Mouse (Mus musculus): ENCODE results near the gene Tfeb.

Tfeb gene

DNA sequence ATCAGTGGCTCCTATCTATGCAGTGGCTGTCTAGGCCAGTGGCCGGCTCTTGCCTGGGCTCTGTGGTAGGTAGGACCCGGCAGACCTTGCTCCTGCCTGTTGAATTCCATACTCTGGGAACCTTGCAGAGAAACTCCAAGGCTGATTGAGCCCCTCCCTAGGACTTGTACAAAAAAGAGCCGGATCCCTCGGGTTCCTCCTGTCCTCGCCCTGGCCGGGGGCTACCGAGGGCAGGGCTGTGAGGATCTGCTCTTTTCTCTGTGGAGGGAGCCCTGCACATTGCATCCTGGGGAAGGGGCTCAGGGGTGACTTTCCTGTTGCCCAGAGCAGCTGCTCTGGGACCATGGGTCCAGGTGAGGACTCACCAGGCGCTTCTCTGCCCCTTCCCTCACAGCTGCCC, 50.8 kb downstream of the Tfeb start:
- DNase-seq (ENCODE audit: low spot score in 2 of 2), result no peak

DNA sequence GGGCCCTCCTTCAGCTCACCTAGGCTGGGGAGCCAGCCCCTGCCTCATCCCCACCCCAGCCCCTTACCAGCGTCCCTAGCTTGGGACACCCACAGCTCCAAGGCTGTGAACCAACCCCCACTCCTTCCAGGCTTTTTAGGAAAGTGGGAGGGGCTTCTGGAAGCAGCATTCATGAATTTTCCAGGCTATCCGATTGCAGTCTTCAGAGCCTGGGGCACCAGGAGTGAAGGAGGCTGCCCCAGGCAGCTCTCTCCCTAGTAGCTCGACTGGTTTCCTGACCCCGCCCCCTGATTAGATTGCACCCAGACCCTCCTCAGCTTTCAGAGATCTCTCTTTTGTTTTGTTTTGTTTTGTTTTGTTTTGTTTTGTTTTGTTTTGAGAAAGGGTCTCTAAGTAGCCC, 51.5 kb downstream of the Tfeb start:
- DNase-seq (ENCODE audit: low spot score in 2 of 2), result no peak

DNA sequence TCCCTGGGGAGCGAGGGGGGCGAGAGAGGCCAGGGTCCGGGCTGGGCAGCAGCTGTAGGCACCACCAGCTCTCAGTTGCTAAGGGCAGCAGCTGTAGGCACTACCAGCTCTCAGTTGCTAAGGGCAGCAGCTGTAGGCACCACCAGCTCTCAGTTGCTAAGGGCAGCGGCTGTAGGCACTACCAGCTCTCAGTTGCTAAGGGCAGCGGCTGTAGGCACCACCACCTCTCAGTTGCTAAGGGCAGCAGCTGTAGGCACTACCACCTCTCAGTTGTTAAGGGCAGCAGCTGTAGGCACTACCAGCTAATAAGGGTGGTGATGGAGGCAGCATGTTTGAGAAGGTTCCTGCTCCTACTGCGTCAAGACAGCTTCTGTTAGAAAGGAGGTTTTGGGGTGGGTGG, 52.2 kb downstream of the Tfeb start:
- no peak for DNase-seq (ENCODE audit: low spot score in 2 of 2)

DNA sequence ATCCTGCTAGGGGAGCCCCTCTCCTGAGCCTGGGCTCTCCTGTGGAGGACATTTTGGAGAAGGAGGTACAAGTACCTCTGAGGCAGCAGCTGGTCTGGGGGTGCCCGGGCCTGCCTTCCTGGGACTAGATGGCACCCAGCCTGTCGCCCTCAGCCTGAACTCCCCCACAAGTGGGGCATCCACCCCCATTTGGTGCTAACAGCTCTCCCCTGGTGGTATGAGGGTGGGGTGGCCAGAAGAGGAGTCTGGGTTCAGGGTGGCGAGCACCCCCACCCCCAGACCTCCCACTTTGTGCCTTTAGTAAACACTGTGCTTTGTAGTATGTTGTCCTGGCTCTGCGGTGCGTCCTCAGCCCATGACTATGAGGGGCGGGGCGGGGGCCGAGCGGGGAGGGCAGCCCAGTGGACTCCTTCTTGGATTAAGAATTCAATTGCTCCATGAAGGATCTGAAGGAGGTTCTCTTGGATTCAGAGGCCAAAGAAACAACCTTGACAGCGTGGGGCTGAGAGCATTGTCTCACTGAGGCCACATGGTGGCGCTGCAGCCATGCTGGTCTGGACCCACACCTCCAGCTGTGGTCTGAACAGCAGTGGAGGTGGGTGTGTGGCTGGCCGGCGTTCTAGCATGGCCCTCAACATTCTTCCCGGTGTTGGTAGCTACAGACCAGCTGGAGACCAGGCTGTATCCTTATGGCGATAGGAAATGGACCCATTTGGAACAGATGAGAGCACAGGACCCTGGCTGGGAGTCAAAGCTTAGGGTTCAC, 55.5 kb downstream of the Tfeb start:
- peak; percentile 73 to 81 for DNase-seq (ENCODE audit: low spot score in 2 of 2)

DNA sequence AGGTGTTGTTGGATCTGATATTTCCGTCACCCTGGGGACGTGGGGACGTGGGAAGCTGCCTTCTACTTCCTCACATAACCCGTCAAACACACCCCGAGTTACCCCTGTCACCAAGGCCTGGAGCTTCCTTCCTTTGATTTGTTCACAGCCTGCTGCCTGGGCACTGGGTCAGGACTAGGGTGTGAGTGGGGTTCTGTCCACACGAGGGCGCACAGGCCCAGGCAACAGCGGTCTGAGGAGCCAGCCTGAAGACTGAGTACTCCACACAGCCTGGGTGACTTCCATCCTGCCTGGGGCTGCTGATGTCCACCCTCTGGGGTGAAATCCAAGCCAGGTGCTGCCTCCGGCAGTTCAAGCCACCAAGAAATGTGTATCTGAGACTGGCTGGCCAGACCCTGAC, 56.5 kb downstream of the Tfeb start:
- DNase-seq (ENCODE audit: low spot score in 2 of 2), result peak; percentile 72 to 86

DNA sequence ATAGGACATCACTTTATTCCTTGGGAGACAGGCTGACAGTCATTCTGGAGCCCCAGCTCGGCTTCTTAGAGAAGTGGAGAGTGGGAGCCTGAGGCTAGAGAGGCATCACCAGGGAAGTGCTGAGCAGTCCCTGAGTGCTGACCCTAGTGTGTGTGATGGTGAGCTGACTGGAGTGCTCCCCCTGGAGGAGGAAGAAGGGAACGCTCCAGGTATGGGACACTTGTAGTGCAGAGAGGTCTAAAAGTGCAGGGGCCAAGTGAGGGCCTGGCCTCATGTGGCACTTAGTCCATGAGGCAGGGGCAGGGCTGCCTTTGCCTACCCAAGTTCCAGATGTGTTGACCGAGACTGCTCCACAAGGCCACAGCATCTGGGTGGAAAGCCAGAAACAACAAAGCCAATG, 58.6 kb downstream of the Tfeb start:
- DNase-seq (ENCODE audit: low spot score in 2 of 2), result no peak

DNA sequence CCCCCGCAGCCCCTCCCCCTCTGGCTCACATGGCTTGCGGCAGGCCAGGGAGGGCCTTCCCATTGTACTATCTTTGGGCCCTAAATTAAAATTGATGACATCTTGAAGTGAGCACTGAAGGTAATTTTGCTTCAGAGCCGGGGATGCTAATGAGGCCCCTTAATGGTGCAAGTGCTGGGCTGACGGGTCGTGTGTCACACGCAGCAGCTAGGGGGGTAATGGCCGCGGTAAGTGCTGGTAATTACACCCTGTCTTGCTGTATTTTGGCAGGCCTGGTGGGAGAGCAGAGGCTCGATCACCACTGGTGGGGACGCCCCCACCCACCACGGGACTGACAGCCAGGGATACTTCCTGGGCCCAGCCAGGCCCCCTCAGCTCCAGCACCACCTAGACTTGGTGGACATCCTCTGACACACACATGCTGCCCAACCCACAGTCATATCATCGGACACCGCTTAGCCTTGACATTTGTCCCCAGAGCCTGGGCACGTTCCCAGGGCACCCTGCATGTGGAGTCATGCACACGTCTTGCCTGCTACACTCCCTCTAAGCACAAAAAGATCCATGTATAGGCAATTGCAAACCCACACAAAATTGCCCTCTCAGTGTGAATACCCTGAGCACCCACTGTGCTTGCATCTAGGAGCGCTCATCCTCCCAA, 59.5 kb downstream of the Tfeb start:
- no peak for DNase-seq (ENCODE audit: low spot score in 2 of 2)

DNA sequence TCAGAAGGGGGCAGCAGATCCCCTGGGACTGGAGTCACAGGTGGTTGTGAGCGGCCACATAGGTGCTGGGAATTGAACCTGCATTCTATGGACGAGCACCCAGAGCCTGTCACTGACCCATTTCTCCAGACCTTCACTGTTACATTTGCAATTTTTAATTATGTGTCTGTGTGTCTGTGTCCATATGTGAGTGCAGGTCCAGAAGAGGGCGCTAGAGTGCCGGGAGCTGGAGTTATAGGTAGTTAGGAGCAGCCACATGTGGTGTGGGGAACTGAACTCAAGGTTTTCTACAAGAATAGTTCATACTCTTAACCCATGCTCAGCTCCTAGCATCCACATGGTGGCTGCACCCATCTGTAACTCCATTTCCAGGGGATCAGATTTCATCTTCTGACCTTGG, 60.1 kb downstream of the Tfeb start:
- no peak for DNase-seq (ENCODE audit: low spot score in 2 of 2)

DNA sequence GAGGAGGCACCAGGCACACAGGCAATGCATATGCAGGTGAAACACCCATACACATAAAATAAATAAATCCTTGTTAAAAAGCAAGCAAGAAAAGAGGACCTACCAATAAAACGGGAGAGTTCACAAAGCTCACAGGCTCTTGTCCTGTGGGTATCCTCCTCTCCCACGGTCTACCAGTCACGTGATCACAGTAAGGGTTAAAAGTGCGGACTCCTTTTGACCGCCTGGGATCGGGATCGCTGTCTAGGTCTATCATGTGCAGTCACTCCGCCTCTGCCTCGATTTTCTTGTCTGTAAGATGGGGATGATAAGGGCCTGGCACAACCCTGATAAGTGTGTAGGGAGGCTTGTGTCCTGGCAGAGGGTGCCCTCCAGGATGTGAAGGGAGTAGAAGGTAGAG, 60.6 kb downstream of the Tfeb start:
- no peak for DNase-seq (ENCODE audit: low spot score in 2 of 2)

DNA sequence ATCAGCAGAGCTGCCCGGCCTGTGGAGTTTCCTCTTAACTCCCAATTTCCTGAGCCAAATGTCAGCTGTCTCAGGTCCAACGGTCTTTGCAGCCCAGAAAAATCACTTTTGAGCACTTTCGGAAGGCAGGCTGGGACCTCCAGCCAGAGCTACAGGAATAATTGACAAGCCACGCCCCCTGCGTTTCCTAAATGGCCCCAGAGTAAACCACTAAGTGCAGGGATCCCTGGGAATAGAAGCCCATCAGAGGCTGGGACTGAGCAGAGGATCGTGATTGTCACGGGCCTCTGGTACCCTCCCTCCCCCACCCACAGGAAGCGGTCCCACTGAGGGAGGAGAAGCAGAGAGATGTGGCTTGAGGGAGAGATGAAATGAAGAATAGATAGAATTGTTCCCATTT, 66.0 kb downstream of the Tfeb start:
- DNase-seq (ENCODE audit: low spot score in 2 of 2), result no peak

DNA sequence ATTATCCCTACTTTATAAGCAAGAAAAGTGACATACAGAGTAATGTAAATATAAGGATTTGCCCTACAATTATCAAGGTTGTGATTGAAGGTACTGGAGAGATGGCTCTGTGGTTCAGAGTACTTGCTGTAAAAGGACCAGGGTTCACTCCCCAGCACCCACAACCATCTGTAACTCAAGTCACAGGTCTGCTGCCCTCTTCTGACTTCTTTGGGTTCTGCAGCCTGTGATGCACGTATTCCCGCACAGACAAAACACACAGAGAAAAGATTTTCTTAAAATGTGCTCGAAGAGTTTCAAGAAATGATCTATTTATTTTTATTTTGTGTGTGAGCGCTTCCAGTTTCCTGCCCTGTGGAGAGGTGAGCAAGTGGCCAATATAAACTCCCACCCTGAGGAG, 66.8 kb downstream of the Tfeb start:
- no peak for DNase-seq (ENCODE audit: low spot score in 2 of 2)

DNA sequence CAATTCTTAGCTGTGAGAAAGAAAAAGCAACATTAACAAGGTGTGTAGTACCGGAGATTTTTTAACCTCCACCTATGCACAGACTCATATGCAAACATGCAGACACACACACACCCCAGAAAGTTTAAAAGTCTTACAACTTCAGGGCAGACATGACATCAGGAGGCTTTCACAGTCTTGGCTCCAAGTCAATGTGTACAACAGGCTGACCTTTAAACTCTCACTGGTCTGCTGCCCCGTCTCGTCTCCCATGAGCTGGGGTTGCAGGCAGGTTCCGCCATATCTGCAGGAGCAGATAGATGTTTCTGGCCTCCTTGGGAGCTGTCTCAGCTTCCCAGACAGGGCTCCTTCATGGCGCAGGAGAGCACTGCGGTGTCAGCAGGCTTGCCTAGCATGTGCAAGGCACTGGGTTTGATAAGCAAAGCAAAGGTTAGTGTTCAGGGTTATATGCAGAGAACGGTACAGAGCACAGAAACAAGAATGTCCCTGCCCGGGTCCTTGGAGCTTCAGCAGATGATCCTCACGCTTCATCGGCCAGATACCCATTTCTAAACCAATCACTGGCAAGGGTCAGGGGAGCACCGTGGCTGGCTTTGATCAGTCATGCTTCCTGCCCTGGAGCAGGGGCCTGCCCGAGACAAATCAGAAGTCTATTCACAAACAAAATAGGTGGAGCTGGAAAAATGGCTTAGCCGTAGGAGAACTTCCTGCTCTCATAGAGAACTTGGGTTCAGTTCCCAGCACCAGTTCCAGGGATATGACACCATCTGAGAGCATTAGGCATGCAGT, 68.4 kb downstream of the Tfeb start:
- DNase-seq (ENCODE audit: low spot score in 2 of 2), result no peak

DNA sequence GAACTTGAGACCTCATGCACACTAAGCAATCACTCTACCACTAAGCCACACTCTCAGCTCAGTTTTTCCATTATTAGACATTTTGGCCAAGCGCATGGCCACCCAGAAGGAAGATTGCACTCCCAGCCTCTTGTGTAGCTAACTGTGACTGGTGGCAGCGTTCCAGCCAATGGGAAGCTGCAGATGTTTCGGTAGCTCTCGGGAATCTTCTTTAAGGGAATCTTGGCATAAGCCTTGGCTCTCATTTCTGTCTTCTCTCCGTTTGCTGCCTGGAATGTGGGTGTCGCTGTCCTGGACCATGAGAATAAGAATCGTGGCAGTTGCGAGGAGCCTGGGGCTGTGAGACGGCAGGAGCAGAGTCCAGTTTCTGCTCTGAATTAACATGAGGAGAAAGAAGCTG, 69.4 kb downstream of the Tfeb start:
- DNase-seq (ENCODE audit: low spot score in 2 of 2), result peak; percentile 71 to 73

DNA sequence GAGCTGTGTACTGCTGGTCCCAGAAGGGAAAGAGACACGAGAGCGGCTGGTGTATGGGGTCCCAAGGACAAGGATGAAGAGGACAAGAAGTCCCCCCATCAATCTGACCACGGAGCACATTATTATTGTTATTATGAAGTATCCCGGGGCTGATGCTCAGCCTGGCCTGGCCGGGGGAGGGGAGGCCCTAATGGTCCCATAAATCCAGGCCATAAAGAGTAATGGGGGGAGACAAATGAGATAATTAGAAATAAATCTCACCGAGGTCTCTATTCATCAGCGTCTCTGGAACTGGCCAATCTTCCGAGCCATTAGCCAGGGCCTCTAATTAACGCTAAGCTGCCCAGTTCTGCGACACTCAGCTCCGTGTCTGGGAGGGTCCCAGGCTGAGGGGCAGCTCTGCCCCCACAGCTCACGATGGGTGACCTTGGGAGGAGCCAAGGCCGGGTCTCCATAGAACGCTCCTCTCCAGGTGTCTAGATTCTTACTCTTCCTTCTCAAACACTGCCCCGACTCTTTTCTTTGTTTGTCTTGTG, 74.5 kb downstream of the Tfeb start:
- no peak for DNase-seq (ENCODE audit: low spot score in 2 of 2)

DNA sequence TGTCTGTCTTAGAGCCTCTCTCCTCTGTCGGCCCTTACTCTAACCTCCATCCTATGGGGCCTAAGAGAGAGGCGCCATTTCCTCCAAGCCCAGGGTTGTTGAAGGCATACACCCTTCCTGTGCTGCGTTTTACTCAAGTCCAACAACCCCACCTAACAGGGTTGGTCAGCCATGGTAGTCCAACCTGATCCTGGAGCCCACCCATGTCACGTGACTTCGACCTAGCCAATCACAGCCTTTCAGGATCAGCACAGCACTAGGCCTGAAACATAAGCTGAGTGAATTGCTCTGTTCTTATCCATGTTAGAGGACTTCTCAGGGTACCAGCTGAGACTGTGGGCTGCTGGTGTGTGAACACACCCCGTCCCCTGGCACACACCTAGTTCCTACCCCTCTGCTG, 75.4 kb downstream of the Tfeb start:
- DNase-seq (ENCODE audit: low spot score in 2 of 2), result no peak

DNA sequence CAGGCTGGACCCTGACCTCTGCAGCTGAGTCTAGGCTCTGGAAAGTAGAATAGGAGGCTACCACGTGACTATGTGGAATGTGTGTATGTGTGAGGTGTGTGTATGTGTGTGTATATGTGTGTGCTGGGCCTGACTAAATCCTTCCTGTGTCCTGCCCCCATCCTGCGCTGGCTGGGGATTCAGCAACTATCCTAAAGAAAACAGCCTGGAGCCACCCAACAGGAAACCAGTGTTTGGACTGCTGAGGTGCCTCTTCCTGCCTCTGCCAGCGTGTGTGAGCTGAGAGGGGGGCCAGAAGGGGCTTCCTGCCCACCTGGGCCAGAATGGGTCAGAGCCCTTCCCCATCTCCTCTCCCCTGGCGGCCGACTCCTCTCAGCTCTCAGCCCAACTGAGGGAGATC, 76.8 kb downstream of the Tfeb start:
- no peak for DNase-seq (ENCODE audit: low spot score in 2 of 2)

DNA sequence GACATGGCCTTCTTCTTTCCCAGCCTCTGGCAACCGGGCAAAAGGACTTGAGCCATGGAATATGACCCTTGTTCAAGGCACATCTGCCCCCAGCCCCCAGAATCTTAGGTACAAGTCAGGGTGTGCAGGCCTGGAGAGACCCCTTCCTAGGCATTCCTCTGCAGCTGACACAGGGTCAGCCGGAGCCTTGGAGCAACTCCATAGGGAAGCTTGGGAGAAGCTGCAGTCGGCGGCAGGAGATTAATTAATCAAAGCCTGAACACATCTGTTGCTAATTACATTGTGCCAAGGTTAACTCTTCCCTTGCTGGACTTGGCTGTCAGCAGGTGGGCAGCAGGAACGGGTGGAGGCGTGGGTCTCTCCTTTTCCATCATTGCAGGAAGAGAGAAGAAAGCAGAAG, 77.7 kb downstream of the Tfeb start:
- no peak for DNase-seq (ENCODE audit: low spot score in 2 of 2)

DNA sequence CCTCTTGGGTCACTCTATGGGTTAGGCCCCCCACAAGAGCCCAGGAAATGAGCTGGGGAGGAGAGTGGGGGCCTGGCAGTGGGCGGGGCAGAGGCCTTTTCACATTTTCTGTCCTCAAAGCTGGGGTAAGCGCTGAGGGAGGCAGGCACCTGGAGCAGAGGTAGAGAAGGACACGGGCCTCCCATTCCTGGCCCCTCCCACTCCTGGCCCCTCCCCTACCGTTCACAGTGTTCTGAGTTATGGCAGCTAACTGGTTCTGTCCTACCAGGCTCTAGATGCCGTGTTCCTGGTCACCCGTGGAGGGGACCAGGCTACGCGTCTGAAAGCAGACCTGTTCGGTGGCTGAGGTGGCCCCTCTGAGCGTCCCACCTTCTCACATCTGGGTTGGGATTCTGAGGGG, 78.6 kb downstream of the Tfeb start:
- DNase-seq (ENCODE audit: low spot score in 2 of 2), result no peak

DNA sequence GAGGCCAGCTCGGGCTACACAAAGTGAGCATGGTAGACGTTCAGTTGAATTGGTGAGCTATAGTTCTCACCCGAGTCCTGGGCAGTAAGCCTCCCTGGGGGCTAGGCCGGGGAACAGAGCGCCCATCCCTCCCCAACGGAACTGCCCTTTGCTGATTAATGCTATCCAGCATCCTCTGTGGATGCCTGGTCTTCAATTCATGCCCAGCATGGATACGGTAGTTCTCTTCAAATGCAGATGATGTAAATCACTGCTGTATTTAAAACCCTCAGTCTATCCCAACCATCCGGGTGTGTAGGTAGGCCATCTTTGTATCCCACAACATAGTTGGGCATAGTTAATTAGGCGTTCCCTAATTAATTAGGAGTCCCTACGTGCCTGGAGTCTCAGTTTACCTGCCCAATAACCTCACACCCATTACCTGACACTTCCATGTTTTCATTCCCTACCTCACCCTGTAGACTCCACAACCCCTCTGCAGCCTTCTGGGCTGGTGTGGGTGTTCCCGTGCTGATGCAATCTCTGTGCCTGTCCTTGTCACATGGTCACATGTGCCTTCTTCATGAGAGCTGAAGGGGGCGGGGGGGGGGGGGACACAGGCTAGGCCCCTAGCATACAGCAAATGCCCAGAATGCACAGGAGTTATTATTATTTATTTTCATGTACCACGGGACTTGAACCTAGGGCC, 81.4 kb downstream of the Tfeb start:
- DNase-seq (ENCODE audit: low spot score in 2 of 2), result no peak

DNA sequence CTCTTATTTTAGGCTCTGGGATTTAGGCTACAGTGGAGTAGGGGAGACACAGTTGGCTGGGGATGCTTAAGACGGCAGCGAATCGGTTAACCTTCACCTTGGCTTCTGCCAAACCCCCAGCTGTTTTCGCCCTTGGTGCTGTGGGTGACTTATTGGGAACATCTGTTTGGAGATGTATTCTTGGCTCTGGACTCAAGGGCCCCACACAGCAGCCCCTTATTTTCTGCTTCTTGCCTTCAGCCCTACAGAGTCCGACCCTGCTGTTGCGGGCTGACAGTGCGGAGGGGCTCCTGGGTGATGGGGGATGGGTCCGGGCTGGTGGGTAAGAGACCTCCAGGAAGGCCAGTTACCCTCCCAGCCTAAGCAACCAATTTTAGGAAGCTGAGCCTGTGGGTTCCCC, 84.5 kb downstream of the Tfeb start:
- peak in 1 of 2 experiments; percentile 44 for DNase-seq (ENCODE audit: low spot score in 2 of 2)

DNA sequence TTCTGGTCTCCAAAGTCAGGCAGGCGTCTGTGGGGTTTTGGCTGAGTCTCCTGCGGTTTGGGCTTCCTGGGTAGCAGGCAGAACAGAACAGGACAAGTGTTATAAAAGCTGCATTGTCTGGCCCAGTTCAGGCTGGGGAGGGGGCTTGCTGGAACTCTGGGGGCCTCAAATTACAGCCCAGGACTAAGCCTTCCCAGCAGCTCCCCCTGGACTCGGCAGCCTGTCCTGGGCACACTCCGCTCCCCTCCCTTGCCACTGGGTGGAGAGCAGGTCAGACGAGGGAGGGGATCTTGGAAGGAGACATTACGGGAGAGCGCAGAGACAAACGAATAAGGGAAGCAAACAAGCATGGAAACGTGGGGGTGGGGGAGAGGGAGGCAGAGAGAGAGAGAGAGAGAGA, 94.3 kb downstream of the Tfeb start:
- no peak for DNase-seq (ENCODE audit: low spot score in 2 of 2)

DNA sequence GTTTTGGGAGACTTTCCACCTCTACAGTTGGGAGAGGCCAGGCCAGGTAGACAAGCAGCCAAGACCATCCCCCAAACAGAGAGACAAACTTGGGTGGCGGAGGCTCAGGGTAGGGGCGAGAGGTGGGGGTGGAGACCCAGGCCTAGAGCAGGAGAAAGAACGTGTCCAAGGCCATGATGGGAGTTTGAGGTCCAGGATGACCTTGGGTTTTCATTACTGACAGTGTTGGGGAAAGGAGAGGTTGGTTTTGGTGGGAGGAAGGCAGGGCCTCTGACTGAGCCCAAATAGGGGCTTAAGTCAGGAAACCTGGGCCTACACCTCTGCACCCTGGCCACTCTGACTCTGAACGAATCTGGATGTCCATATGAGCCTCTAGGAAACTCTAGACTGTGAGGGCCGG, 94.9 kb downstream of the Tfeb start:
- DNase-seq (ENCODE audit: low spot score in 2 of 2), result no peak

Data from urinary bladder, postnatal 4 days (tissue).